Mouse (Mus musculus): ENCODE results near the gene Anapc7.
A peak's percentile ranks its signal among the peaks of the same experiment; 100 is the strongest.
"Not testable (repeated sequence)": the region's sequence is repeated elsewhere in the genome, so short reads cannot be mapped to it uniquely, and the experiment has no call there.

Gene Anapc7

DNA sequence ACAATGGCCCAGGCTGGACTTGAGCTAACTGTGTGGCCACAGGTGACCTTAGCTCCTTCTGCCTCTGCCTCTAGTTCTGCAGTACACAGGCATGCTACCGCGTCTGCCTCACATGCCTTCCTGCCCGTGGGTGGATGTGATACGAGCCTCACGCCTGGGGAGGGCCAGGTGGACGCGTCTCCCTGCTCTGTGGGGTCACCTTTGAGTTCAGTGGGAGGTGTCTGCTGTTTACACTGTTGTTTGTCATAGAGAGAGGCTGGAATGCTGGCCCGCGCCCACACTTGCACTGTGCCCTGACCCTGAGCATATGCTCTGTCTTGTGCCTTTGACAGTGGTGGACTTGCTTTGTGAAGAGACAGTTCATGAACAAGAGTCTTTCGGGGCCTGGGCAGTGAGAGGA is 16.0 kb upstream of the Anapc7 start:
- no peak for DNase-seq (ENCODE audit: low spot score in 2 of 2)

DNA sequence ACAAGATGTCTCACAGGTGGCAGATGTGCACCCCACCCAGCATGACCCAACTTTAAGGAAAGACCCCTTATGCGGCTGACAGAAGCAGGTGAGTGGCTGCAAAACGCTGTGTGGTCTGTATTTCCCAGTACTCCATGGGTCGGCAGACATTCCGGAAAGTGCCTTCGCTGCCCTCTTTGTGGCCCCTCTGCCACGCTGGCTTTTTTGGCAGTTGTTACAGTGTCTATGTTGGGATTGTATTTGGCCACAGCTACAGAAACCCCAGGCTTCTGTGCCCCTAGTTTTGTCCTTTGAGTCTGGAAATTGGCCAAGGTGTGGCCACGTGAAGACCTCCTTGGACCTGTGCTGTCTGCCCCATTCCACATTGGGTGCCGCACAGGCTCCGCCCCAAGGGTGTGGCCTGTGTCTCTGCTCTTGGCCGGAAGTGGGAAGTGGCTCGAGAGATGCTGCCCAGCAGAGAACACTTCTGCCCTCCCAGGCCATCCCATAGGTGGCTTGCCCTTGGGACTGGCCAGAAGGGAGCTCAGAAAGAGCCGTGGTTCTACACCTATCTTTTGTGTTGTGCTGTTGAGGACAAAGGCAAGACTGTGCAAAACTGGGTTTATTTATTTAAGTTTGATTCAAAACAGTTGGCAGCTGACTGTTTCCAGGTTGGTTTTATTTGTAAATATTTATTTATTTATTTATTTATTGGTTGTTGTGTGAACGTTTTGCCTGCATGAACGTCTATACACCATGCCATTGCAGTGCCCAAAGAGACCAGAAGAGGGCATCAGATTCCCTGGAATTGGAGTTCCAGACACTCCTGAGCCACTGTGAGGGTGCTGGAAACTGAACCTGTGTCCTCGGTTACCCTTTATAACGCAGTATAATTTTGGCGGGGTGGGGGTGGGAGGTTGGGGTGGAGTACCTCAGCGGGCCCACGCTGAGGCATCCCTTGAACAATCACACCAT is 11.5 kb upstream of the Anapc7 start:
- DNase-seq (ENCODE audit: low spot score in 2 of 2): no peak

DNA sequence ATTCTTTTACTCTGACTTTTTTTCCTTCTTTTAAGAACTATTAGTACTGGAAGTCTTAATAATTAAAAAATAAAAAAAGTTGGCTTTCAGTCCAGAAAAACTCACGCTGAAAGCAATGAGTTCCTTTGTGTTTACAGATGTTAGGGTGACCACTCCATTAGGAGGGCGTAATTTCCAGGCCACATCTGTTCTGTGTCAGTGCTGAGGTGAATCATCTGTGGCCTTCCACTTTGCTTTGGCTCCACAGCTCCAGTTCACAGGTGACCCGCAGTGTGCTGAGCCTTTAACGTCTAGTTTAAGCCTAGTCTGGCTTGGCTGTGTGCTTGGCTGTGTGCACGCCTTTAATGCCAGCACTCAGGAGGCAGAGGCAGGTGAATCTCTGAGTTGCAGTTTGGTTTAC is 9.6 kb upstream of the Anapc7 start:
- no peak for DNase-seq (ENCODE audit: low spot score in 2 of 2)

DNA sequence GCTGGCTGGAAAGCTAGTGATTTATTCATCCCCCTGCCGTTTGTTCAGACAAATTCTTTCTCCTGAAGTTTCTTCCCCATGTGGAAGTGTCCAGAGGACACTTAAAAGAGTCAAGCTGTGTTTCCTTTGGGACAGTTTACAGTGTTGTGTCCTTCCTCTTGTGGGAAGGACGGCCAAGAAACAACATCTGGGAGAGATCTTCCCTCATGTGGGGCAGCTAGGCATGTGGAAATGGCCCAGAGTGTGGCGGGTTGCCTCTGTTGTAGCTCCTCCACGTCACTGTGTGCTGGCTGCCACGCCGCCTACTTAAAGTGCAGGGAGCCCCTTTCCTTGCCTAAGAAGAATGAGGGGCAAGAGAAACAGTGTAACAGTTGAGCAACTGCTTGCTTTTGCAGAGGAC is 8.7 kb upstream of the Anapc7 start:
- DNase-seq (ENCODE audit: low spot score in 2 of 2): no peak

GRCm38 (mm10) chr5:122414351-122414750 is 7.1 kb upstream of the Anapc7 start:
- no peak for DNase-seq (ENCODE audit: low spot score in 2 of 2)

GRCm38 (mm10) chr5:122415465-122415864 is 6.0 kb upstream of the Anapc7 start:
- DNase-seq (ENCODE audit: low spot score in 2 of 2): no peak

GRCm38 (mm10) chr5:122420676-122421075 is 817 bp upstream of the Anapc7 start:
- not testable (repeated sequence) for DNase-seq (ENCODE audit: low spot score in 2 of 2)

- peak; percentile 73 to 87 for DNase-seq (ENCODE audit: low spot score in 2 of 2)
Observed at GRCm38 (mm10) chr5:122422071-122422964, 825 bp downstream of the Anapc7 start.

- DNase-seq (ENCODE audit: low spot score in 2 of 2): no peak
Observed at GRCm38 (mm10) chr5:122423083-122423482, 1.6 kb downstream of the Anapc7 start.

GRCm38 (mm10) chr5:122425550-122425949 is 4.1 kb downstream of the Anapc7 start:
- DNase-seq (ENCODE audit: low spot score in 2 of 2): no peak

DNA sequence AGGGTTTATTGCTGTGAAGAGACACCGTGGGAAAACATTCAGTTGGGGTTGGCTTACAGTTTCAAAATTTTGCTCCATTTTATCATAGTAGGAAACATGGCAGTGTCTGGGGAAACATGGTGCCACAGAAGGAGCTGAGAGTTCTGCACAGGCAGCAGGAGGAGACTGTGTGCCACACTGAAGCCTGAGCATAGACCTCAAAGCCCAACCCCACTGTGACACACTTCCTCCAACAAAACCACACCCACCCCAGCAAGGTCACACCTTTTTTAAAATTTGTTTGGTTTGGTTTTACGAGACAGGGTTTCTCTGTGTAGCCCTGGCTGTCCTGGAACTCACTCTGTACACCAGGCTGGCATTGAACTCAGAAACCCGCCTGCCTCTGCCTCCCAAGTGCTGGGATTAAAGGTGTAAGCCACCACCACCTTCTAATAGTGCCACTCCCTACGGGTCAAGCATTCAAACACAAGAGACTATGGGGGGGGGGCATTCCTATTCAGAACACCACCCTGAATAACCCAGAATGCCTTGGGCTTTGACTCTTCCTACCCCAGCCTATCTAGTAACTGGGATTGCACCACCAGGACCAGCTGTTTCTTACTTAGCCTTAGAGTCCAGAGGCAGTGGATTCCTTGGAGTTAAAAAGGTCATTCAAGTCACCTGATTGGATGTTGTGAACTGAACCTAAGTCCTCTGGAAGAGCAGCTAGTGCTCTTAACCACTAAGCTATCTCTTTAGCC is 8.7 kb downstream of the Anapc7 start:
- DNase-seq (ENCODE audit: low spot score in 2 of 2): no peak

GRCm38 (mm10) chr5:122431221-122431620 is 9.7 kb downstream of the Anapc7 start:
- DNase-seq (ENCODE audit: low spot score in 2 of 2): no peak

- peak in 1 of 2 experiments; percentile 15 for DNase-seq (ENCODE audit: low spot score in 2 of 2)
Observed at GRCm38 (mm10) chr5:122434541-122434940, 13.0 kb downstream of the Anapc7 start.

GRCm38 (mm10) chr5:122439400-122440094 is 18.1 kb downstream of the Anapc7 start:
- no peak for DNase-seq (ENCODE audit: low spot score in 2 of 2)

GRCm38 (mm10) chr5:122440095-122440630 is 18.7 kb downstream of the Anapc7 start:
- no peak for DNase-seq (ENCODE audit: low spot score in 2 of 2)

- DNase-seq (ENCODE audit: low spot score in 2 of 2): no peak
Observed at GRCm38 (mm10) chr5:122444492-122444891, 23.0 kb downstream of the Anapc7 start.

DNA sequence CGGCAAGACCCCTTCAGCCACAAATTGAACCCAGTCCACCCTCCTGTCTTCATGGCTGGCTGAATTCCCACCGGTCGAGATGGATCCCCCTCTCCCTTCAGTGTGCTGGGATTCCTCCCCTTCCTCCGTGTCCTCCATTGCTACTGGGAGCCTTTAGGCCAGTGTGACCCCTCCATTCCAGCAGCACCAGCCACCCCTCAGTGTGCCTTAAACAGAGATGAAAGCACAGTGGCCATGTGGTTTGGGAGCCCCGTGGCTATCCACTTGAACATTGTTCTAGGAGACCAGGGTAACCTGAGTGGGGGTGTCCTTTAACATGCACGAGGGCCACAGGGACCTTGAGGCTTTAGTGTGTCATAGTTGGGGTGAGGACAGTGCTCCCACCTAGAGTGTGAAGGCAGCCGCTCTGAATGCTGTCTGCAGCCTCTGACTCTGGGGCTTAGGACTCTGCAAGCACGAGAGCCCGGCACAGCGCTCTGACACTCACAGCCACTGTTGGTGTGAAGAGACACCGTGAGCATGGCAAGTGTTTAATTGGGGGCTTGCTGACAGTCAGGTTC is 23.6 kb downstream of the Anapc7 start:
- no peak for DNase-seq (ENCODE audit: low spot score in 2 of 2)

DNA sequence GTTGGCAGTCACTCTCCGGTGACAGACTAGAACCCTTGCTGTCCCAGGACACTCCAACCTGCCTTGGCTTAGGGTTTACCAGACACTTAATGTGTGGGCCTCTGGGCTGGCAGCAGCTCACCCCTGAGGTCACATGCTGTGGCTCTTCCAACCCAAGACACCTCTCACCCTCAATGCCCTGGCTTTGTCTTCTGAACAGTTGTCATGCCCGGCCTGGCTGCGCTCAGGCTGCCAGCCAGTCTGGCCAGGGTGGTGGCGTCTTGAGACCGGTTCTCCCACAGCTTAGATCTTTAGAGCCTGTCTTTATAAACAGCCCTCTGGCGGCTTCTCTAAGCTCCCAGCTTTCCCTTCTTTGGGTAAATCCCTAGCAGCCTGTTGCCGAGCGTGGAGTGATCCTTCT is 26.4 kb downstream of the Anapc7 start:
- no peak for DNase-seq (ENCODE audit: low spot score in 2 of 2)

- no peak for DNase-seq (ENCODE audit: low spot score in 2 of 2)
Observed at GRCm38 (mm10) chr5:122448869-122449268, 27.4 kb downstream of the Anapc7 start.

DNA sequence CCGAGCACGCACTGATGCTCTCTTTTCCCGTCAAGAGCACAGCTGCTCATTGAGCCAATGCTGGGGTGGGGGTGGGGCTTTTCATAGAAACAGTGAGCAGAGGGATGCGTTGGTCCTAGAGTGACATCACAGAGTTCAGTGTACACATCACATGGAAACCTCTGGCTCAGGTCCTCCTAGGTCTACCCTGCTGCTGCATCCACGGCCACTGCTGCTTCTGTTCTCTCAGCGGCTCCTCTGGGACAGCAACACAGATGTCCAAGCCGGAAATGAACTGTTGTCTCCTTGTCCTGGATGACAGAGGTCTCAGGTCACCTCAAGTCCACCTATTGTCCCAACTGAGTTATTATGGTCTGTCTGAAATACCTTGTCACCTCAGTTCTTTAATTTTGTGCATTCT is 28.5 kb downstream of the Anapc7 start:
- no peak for DNase-seq (ENCODE audit: low spot score in 2 of 2)

DNA sequence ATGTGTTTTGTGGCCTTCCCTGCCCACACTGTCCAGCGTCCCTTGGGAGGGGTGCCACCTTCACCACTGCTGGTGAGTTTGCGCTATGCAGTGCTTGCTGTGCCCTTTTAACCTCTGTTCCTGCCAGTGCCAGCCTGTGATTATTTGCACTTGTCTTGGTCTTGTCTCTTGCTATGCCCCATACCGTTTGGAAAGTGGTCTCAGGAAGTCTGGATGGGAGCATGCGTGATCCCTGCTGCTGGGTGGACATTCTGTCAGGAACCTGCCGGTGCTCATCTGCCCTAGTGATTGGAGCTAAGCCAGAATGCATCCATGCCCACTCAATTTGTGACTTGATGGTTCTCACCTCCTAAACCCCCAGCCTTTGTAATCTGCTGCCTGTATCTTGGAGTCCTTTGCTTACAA is 29.4 kb downstream of the Anapc7 start:
- DNase-seq (ENCODE audit: low spot score in 2 of 2): no peak
